Mouse (Mus musculus) hindbrain, embryonic 11.5 days (tissue): Measurements from ENCODE around the gene Opn3. TPM values are rescaled to one million over a fixed set of nuclear protein-coding genes. Genes with fewer than 3 reads are reported as not detected.

Experiments
- ATAC-seq: fragments of 200-750 bp; cut with Nextera tagmentation; 2 replicates; pipeline ENCODE4 v1.8.0; 2017; ENCODE audit warnings: mild to moderate bottlenecking, moderate TSS enrichment, moderate library complexity; ENCODE audit not compliant: low FRiP score
- DNase-seq: peaks from one replicate; pipeline ENCODE4 v3.0.0-alpha.2; 2015; ENCODE audit warnings: low spot score
- H3K27ac ChIP-seq: fragments of 300-500 bp; sonication (generic); 2 replicates; pipeline ENCODE4 v1.5.1; 2014; ENCODE audit warnings: mild to moderate bottlenecking, low read depth, low read length
- H3K27me3 ChIP-seq: fragments of 300-500 bp; sonication (generic); 2 replicates; pipeline ENCODE4 v1.6.1; 2014; ENCODE audit warnings: mild to moderate bottlenecking, low read length, moderate library complexity, mixed read lengths; ENCODE audit not compliant: control insufficient read depth, insufficient read depth
- H3K36me3 ChIP-seq: fragments of 300-500 bp; sonication (generic); 2 replicates; pipeline ENCODE4 v1.6.1; 2014; ENCODE audit warnings: mild to moderate bottlenecking, low read length, moderate library complexity, mixed read lengths; ENCODE audit not compliant: control insufficient read depth, insufficient read depth
- H3K4me1 ChIP-seq: fragments of 300-500 bp; sonication (generic); replicated peaks from 2 replicates; pipeline ENCODE4 v1.6.1; 2014; ENCODE audit warnings: low read length, mixed read lengths; ENCODE audit not compliant: control insufficient read depth, insufficient read depth
- H3K4me2 ChIP-seq: fragments of 300-500 bp; sonication (generic); replicated peaks from 2 replicates; pipeline ENCODE4 v1.6.1; 2014; ENCODE audit warnings: mild to moderate bottlenecking, low read depth, low read length
- H3K4me3 ChIP-seq: fragments of 300-500 bp; sonication (generic); 2 replicates; pipeline ENCODE4 v1.5.1; 2014; ENCODE audit warnings: low read depth, low read length
- H3K9ac ChIP-seq: fragments of 300-500 bp; sonication (generic); 2 replicates; pipeline ENCODE4 v1.6.1; 2014; ENCODE audit warnings: low read depth, low read length
- H3K9me3 ChIP-seq: fragments of 300-500 bp; sonication (generic); 2 replicates; pipeline ENCODE4 v1.6.1; 2016; ENCODE audit warnings: low read length; ENCODE audit not compliant: control insufficient read depth
- WGBS: fragments of 180-500 bp; shearing (Covaris S2); extraction: QIAGEN DNeasy Blood & Tissue Kit; methylation state at CpG from one replicate; pipeline ENCODE4 v1.1.7; 2014; 5-methylcytosine and 5-hydroxymethylcytosine counted together
- polyA plus RNA-seq: library from polyadenylated mRNA; unstranded; fragments of >200 nt; fragmentation: Nextera tagmentation; extraction: Ambion mirVana; gene quantifications from 2 replicates; pipeline ENCODE4 v1.2.1, GENCODE M21; 2014

Gene Opn3
- polyA plus RNA-seq: 9.2 and 12.4 TPM in 2 replicates

GRCm38 (mm10) chr1:175692246-175692996 lies at the start of gene Opn3, which contains the start of gene Chml:
Gene Opn3, minus strand, starts transcription at chr1:175692776.
Gene Chml, minus strand, starts transcription at chr1:175692901.
- under 1% methylated on average over 65 of the region's 73 CpGs for WGBS

GRCm38 (mm10) chr1:175725771-175726170 lies 33.2 kb upstream of the Opn3 start:
- DNase-seq (no peak), ATAC-seq (no peak)
- H3K27me3 ChIP-seq: no peaks in the 10 kb centered on the region
- H3K36me3 ChIP-seq: no peaks in the 10 kb centered on the region
- H3K4me2 ChIP-seq: no peak overlapping the region
- no peak overlapping the region for H3K4me3 ChIP-seq
- H3K27ac ChIP-seq: no peak overlapping the region
- WGBS: 48% methylated on average over 7 of the region's 7 CpGs
- no peaks in the 10 kb centered on the region for H3K9me3 ChIP-seq
- H3K4me1 ChIP-seq: no peaks in the 10 kb centered on the region
- H3K9ac ChIP-seq: no peak overlapping the region

More at GRCm38 (mm10) chr1:175692246-175692996, at the start of gene Opn3, which contains the start of gene Chml:
- ATAC-seq (peak; percentile 97), DNase-seq (peak; percentile 99)
- Histone ChIP-seq H3K27ac (peak within 1 kb of the TSS; percentile 82), H3K4me2 (peak within 1 kb of the TSS; percentile 75), H3K9ac (peak within 1 kb of the TSS; percentile 92), H3K9me3 (no peaks in the 10 kb centered on the region), H3K4me3 (peak within 1 kb of the TSS; percentile 83), H3K36me3 (no peaks in the 10 kb centered on the region; the same call in 1 of the 2 replicates), H3K4me1 (0 out of 2 replicates have a peak, but pooled peaks cover 3% of the 10 kb centered on the region), H3K27me3 (no peaks in the 10 kb centered on the region)

- H3K27me3 ChIP-seq: no peaks in the 10 kb centered on the region
- DNase-seq: no peak
- ATAC-seq: no peak
- H3K9me3 ChIP-seq: no peaks in the 10 kb centered on the region
- H3K9ac ChIP-seq: no peak overlapping the region
- no peak overlapping the region for H3K27ac ChIP-seq
- 92% methylated on average over 9 of the region's 9 CpGs for whole genome bisulfite sequencing
- no peak overlapping the region for H3K4me3 ChIP-seq
- no peaks in the 10 kb centered on the region for H3K36me3 ChIP-seq
- no peak overlapping the region for H3K4me2 ChIP-seq
- no peaks in the 10 kb centered on the region for H3K4me1 ChIP-seq
These were observed 24.3 kb upstream of the Opn3 start for GRCm38 (mm10) chr1:175716832-175717231.

GRCm38 (mm10) chr1:175712338-175712909 lies 19.8 kb upstream of the Opn3 start:
- DNase-seq (no peak), ATAC-seq (no peak)
- H3K4me1 ChIP-seq: no peaks in the 10 kb centered on the region
- no peaks in the 10 kb centered on the region for H3K9me3 ChIP-seq
- no peaks in the 10 kb centered on the region for H3K36me3 ChIP-seq
- no peak overlapping the region for H3K9ac ChIP-seq
- no peaks in the 10 kb centered on the region for H3K27me3 ChIP-seq
- 75% methylated on average over 11 of the region's 11 CpGs for WGBS
- H3K4me3 ChIP-seq: no peak overlapping the region
- H3K27ac ChIP-seq: no peak overlapping the region
- H3K4me2 ChIP-seq: no peak overlapping the region

GRCm38 (mm10) chr1:175708013-175708412 lies 15.4 kb upstream of the Opn3 start:
- no peak for ATAC-seq
- Histone ChIP-seq H3K27me3 (no peaks in the 10 kb centered on the region), H3K9me3 (no peaks in the 10 kb centered on the region), H3K4me3 (no peak overlapping the region), H3K4me1 (no peaks in the 10 kb centered on the region), H3K36me3 (no peaks in the 10 kb centered on the region), H3K27ac (no peak overlapping the region), H3K4me2 (no peak overlapping the region), H3K9ac (no peak overlapping the region)
- no peak for DNase-seq

GRCm38 (mm10) chr1:175707599-175707998 lies 15.0 kb upstream of the Opn3 start:
- DNase-seq (no peak), ATAC-seq (no peak)
- no peaks in the 10 kb centered on the region for H3K4me1 ChIP-seq
- no peaks in the 10 kb centered on the region for H3K27me3 ChIP-seq
- no peak overlapping the region for H3K9ac ChIP-seq
- no peaks in the 10 kb centered on the region for H3K9me3 ChIP-seq
- 78% methylated on average over 5 of the region's 5 CpGs for WGBS
- H3K4me2 ChIP-seq: no peak overlapping the region
- H3K4me3 ChIP-seq: no peak overlapping the region
- H3K27ac ChIP-seq: no peak overlapping the region
- no peaks in the 10 kb centered on the region for H3K36me3 ChIP-seq

- no peaks in the 10 kb centered on the region for H3K27me3 ChIP-seq
- no peak overlapping the region for H3K27ac ChIP-seq
- 86% methylated on average over 4 of the region's 4 CpGs for WGBS
- H3K9me3 ChIP-seq: no peaks in the 10 kb centered on the region
- H3K4me1 ChIP-seq: no peaks in the 10 kb centered on the region
- H3K36me3 ChIP-seq: no peaks in the 10 kb centered on the region
- H3K9ac ChIP-seq: no peak overlapping the region
- ATAC-seq (no peak), DNase-seq (no peak)
- no peak overlapping the region for H3K4me2 ChIP-seq
- no peak overlapping the region for H3K4me3 ChIP-seq
These were observed 8.6 kb upstream of the Opn3 start for GRCm38 (mm10) chr1:175701145-175701544.

- 33% methylated on average over 4 of the region's 4 CpGs for WGBS
- Histone ChIP-seq H3K4me1 (no peaks in the 10 kb centered on the region), H3K9ac (no peak overlapping the region), H3K27me3 (no peaks in the 10 kb centered on the region), H3K36me3 (no peaks in the 10 kb centered on the region), H3K4me2 (no peak overlapping the region), H3K9me3 (no peaks in the 10 kb centered on the region), H3K4me3 (no peak overlapping the region), H3K27ac (no peak overlapping the region)
- no peak for ATAC-seq
- no peak for DNase-seq
These were observed 7.2 kb upstream of the Opn3 start for GRCm38 (mm10) chr1:175699796-175700195.

- no peaks in the 10 kb centered on the region for H3K4me1 ChIP-seq
- H3K9me3 ChIP-seq: no peaks in the 10 kb centered on the region
- H3K27ac ChIP-seq: no peak overlapping the region
- no peak overlapping the region for H3K4me3 ChIP-seq
- H3K36me3 ChIP-seq: no peaks in the 10 kb centered on the region
- no peak overlapping the region for H3K4me2 ChIP-seq
- DNase-seq (no peak), ATAC-seq (no peak)
- H3K27me3 ChIP-seq: no peaks in the 10 kb centered on the region
- WGBS: 73% methylated on average over 3 of the region's 3 CpGs
- H3K9ac ChIP-seq: no peak overlapping the region
These were observed 6.8 kb upstream of the Opn3 start for GRCm38 (mm10) chr1:175699375-175699774.
